Mouse (Mus musculus): ENCODE results near the gene Inmt.

DNA sequence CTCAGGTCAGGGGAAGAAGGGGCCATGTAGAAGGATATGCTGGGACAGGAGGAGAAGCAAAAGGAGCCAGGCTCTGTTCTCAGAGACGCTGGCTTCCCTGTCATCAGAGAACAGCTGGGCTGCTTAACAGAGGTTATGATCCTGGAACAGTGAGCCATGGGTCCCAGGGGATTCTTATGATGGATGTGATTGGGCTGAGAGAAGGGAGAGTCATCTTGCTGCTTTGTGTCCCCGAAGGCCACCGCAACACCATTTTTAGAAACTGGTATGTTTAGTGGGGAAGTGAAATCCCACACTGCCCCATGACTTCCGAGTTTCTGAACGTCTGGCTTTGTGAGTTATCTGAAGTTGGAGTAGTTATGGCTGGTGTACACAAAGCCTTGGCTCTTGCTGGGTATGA, 29.6 kb downstream of the Inmt start:
- TF ChIP-seq E2F4 (IDR thresholded peaks at IDR 0.05; ENCODE audit: insufficient read depth) (no peak), POLR2A (IDR thresholded peaks at IDR 0.05; ENCODE audit: insufficient read length, low read depth) (no peak), REST (IDR thresholded peaks at IDR 0.05; ENCODE audit: insufficient read depth, insufficient read length) (no peak), USF1 (IDR thresholded peaks at IDR 0.05; ENCODE audit: low read depth) (no peak), MAX (IDR thresholded peaks at IDR 0.05; ENCODE audit: low read depth) (no peak)

Data from myocyte (in vitro differentiated cells).